Mouse (Mus musculus) megakaryocyte, embryonic 14.5 days (primary cell): Measurements from ENCODE around the gene Gimap3. TPM values are rescaled to one million over a fixed set of nuclear protein-coding genes. Genes with fewer than 3 reads are reported as not detected.

ENCODE experiments used
- H3K27me3 ChIP-seq: replicated peaks from 2 replicates; pipeline ENCODE3; 2012; ENCODE audit warnings: inconsistent platforms
- H3K36me3 ChIP-seq: replicated peaks from 2 replicates; pipeline ENCODE3; 2012; ENCODE audit warnings: low read length, inconsistent platforms, mixed read lengths
- H3K4me1 ChIP-seq: 2 replicates; pipeline ENCODE4 v1.6.1; 2012; ENCODE audit warnings: inconsistent platforms
- H3K4me3 ChIP-seq: replicated peaks from 2 replicates; pipeline ENCODE3; 2012; ENCODE audit warnings: moderate library complexity, mild to moderate bottlenecking, inconsistent platforms
- H3K9me3 ChIP-seq: 2 replicates; pipeline ENCODE4 v1.6.1; 2012; ENCODE audit warnings: inconsistent platforms
- FLI1 ChIP-seq: IDR thresholded peaks from 2 replicates; pipeline ENCODE4 v1.6.1; 2012; ENCODE audit warnings: low read length, inconsistent platforms, mixed read lengths
- GATA1 ChIP-seq: IDR thresholded peaks from 3 replicates; pipeline ENCODE4 v1.6.1; 2012; ENCODE audit warnings: mixed read lengths, low read length, inconsistent platforms, borderline replicate concordance
- polyA plus RNA-seq: library from polyadenylated mRNA; stranded (reverse); fragments of >175 nt; gene quantifications from 2 replicates; pipeline ENCODE4 v1.2.3, GENCODE M21; 2012; ENCODE audit warnings: low replicate concordance; ENCODE audit not compliant: insufficient read depth

Gene Gimap3
- polyA plus RNA-seq, 1 experiment: 2.3 TPM

DNA sequence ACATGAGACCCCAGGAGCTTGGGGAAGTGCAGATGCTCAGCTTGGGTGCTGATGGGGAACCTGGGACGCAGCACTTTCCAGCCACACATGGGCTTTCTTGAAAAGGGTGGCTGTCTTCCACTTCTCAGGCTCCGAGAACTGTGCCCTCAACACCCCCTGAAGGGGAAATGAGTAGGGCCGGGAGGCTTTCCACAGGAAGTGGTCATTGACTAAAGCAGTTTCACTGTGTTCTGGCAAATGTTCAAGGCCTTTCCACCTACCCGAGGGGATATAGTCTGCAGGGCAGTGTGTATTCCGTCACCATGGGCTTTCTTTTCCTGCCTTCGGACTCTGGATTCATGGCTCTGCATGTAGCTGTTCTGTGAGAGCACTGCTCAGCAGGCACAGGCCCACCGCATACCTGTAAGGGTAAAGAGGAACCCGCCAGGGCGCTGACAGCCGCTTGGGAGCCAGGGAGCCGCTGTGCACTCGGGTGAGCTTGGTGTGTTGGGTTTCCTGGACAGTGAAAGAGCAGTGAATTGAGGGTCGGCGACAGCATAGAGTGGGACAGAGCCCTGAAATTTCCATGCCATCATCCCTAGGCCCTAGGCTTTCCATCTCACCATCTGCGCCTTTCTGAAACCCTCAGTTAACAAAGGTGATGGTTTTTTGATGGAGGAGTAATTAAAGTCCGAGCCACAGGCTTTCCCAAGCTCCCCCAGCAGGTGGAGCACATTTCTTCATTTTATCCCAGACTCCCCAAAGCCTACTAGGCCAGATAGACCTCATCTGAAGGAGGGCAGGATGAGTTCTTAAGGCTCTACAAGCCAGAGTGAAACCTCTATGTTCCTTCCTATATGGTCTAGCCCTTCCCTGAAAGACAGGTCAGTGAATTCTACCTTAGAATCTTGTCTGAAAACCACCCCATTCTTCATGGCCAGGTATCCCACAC lies 24.4 kb downstream of the Gimap3 start, which contains the start of gene Gimap5:
Gene Gimap5, plus strand, starts transcription at position 239 of the 931 bp plus-strand sequence.
- Histone ChIP-seq H3K9me3 (0 out of 2 replicates have a peak, but pooled peaks cover 2% of the 10 kb centered on the region), H3K4me1 (peaks cover 68% of the 10 kb centered on the region), H3K36me3 (peaks cover 41% of the 10 kb centered on the region), H3K27me3 (no peaks in the 10 kb centered on the region), H3K4me3 (peak within 1 kb of the TSS; percentile 89)
- no peak for TF ChIP-seq GATA1
- TF ChIP-seq FLI1: no peak

DNA sequence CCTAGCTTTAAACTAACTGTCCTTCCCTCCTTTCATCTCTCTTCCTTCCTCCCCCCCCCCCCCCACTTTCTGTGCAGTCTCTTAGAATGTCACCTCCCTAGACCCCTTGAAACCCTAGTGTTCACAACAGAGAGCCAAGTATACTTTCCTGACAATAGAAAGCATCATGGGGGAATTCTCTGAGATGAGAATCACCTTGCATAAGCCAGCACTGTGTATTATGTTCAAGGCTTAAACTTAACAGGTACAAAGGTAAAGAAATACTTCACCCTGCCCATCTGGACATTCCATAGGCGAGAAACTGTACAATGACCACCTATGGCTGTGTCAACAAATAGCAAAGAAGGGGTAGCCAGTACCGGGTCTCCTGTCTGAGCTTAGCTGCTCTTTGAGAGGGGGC lies 25.2 kb downstream of the Gimap3 start:
- peaks cover 75% of the 10 kb centered on the region for H3K4me1 ChIP-seq
- TF ChIP-seq GATA1: no peak
- no peak for TF ChIP-seq FLI1
- peaks cover 44% of the 10 kb centered on the region for H3K36me3 ChIP-seq
- 0 out of 2 replicates have a peak, but pooled peaks cover 2% of the 10 kb centered on the region for H3K9me3 ChIP-seq
- H3K4me3 ChIP-seq: peak overlapping the region; percentile 89
- no peaks in the 10 kb centered on the region for H3K27me3 ChIP-seq

DNA sequence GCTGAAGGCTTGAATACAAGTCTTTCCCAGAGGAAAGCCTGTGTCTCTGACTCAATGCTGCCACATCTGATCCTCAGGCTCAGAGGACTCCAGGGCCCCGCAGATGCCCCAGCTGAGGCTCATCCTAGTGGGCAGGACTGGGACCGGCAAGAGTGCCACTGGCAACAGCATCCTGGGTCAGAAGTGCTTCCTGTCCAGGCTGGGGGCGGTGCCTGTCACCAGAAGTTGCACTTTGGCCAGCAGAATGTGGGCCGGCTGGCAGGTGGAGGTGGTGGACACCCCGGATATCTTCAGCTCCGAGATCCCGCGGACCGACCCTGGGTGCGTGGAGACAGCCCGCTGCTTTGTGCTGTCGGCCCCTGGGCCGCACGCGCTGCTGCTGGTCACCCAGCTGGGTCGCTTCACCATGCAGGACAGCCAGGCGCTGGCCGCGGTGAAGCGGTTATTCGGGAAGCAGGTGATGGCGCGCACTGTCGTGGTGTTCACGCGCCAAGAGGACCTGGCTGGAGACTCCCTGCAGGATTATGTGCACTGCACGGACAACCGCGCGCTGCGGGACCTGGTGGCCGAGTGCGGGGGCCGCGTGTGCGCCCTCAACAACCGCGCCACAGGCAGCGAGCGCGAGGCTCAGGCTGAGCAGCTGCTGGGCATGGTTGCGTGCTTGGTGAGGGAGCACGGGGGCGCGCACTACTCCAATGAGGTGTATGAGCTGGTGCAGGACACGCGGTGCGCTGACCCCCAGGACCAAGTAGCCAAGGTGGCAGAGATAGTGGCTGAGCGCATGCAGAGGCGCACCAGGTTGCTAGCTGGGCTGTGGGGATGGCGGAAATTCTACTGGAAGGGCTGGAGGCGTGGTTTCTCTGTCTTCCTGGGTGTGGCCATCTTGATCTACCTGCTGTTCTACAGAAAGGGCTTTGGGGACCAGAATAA lies 28.0 kb downstream of the Gimap3 start:
- Histone ChIP-seq H3K4me3 (peak overlapping the region; percentile 38), H3K9me3 (0 out of 2 replicates have a peak, but pooled peaks cover 2% of the 10 kb centered on the region), H3K36me3 (peaks cover 40% of the 10 kb centered on the region), H3K4me1 (peaks cover 86% of the 10 kb centered on the region), H3K27me3 (no peaks in the 10 kb centered on the region)
- TF ChIP-seq GATA1 (no peak), FLI1 (no peak)

DNA sequence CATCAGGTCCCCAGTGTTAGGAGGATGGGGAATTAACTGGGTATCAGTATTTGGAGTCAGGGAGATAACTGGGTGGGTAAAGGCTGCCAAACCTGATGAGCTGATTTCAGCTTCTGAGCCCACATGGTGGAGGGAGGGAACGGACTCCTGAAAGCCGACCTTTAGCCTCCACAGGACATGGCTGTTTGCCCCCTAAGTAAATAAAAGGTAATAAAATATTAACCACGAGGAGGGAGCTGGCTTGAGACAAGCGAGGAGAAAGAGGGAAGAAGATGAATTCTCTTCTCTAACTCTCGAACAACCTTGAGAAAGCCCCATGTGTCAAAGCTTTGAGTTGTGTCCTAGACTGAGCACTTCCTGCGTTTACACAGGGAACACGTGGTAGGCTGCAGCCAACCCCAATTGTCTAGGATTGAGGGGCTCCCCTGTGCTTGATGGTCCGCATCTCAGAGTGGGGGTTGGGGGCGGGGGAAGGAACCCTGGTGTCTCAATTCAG lies 28.9 kb downstream of the Gimap3 start:
- H3K4me3 ChIP-seq: no peak overlapping the region
- peaks cover 86% of the 10 kb centered on the region for H3K4me1 ChIP-seq
- H3K27me3 ChIP-seq: no peaks in the 10 kb centered on the region
- H3K36me3 ChIP-seq: peaks cover 40% of the 10 kb centered on the region
- H3K9me3 ChIP-seq: 0 out of 2 replicates have a peak, but pooled peaks cover 2% of the 10 kb centered on the region
- no peak for TF ChIP-seq FLI1
- no peak for TF ChIP-seq GATA1

DNA sequence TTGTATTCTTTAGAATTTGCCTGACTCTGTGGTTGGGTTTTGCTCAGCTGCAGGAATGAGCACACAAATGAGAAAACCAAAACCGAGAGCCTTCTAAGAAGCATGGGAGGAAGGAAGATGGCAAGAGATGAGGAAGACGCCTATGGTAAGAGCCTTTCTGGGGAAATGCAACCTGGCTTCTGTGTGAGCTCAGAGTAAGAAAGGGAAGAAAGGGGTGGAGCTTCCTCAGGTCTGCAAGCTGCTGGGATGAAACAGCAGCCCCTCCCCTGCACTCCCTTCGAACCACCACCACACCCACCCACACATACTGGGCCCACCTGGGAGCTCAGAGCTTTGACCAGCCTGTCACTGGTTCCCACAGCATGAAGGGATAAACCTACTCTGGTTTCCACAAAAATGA lies 29.4 kb downstream of the Gimap3 start:
- H3K9me3 ChIP-seq: 0 out of 2 replicates have a peak, but pooled peaks cover 2% of the 10 kb centered on the region
- no peak overlapping the region for H3K4me3 ChIP-seq
- H3K4me1 ChIP-seq: peaks cover 86% of the 10 kb centered on the region
- TF ChIP-seq GATA1: no peak
- no peak for TF ChIP-seq FLI1
- H3K36me3 ChIP-seq: peaks cover 40% of the 10 kb centered on the region
- H3K27me3 ChIP-seq: no peaks in the 10 kb centered on the region

DNA sequence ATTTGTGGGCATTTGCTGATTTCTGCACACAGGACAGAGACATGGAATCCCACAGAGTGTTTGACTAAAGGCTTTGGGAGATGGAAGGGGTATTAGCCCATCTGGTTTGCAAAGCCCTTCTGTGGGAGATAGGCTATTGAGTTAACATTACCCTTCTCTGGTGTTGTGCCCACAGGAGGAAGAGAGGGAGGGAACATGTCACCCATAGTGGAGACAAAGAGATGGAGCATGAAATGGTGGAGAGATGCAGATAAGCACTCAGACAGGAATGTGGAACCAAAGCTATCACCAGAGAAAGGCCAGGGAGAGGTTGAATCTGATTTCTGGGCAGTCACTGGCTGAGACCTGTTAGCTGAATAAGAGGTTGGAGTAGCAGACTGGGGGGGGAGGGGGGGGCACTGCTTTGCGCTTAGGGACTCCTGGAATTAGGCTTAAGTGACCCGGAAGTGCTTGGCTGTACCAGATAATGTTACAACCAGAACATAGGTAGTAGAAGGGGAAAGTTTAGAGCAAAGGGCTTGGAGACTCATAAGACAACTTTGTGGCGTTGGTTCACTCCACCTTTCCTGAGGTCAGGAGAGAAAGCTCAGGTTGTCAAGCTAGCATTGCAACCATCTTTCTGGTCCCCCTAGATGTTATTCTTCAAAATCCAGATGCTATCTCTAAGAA lies 30.0 kb downstream of the Gimap3 start:
- H3K4me1 ChIP-seq: peaks cover 84% of the 10 kb centered on the region
- H3K27me3 ChIP-seq: no peaks in the 10 kb centered on the region
- TF ChIP-seq GATA1 (no peak), FLI1 (no peak)
- H3K4me3 ChIP-seq: peak overlapping the region; percentile 96
- H3K36me3 ChIP-seq: peaks cover 40% of the 10 kb centered on the region
- H3K9me3 ChIP-seq: peaks cover 2% of the 10 kb centered on the region; the same call in 1 of the 2 replicates

DNA sequence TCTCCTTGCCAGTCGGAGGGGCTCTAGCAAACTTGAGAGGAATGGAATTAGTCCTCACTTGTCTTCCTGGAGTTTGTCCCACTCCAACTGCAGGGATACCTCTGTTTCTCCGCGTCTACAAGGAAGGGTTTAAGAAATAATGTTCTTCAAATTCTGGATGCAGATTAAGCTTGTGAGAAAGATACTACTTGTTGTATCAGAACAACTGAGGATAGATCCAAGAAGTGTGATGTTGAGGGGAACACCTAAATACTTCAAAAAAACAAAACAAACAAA lies 30.9 kb downstream of the Gimap3 start:
- no peak for TF ChIP-seq GATA1
- no peak for TF ChIP-seq FLI1
- peaks cover 76% of the 10 kb centered on the region for H3K4me1 ChIP-seq
- H3K4me3 ChIP-seq: peak overlapping the region; percentile 96

DNA sequence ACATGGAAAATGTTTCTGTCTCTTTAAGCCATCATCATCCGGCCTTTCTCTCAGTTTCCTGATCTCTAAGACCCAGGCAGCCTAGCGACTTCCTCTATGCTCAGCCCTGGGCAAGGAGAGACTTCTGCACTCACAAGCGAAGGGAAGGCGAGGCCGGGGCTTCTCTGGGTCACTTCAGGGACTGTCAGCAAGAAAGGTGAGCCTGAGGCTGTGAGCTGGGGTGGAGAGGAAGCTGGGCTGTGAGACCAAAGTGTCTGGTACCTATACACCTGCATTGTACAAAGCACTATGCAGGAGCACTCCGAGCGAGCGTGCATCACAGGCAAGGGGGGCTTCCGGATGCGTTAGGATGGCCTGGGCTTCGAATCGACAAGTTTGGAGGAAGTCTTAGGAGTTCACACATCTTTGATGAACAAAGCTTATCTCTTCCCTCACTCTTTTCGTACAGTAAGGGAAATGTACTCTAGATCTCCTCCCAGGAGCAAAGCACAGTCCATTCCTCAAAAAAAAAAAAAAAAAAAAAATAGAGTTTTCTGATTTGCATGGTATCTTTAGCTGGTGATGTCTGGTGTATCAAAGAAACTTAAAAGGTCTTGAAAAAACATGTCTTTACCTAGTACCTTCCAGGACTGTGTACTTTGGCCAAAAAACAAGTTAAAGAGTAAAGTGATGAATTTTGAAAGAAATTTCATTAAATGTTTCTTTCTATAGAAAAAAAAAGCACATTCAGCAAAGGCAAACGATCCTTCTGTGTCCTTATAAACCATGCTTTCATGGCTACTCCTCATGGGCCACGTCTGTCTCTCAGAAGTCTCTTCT lies 31.5 kb downstream of the Gimap3 start, which contains the start of gene Gimap1:
Gene Gimap1, plus strand, starts transcription at position 94 of the 819 bp plus-strand sequence.
- no peak; the same call in 2 of the 3 replicates for TF ChIP-seq GATA1
- 0 out of 2 replicates have a peak, but pooled peaks have one; percentile 35 for TF ChIP-seq FLI1
- Histone ChIP-seq H3K9me3 (peaks cover 2% of the 10 kb centered on the region; the same call in 1 of the 2 replicates), H3K4me1 (peaks cover 71% of the 10 kb centered on the region), H3K27me3 (no peaks in the 10 kb centered on the region), H3K36me3 (peaks cover 36% of the 10 kb centered on the region), H3K4me3 (peak within 1 kb of the TSS; percentile 96)

More for the DNA sequence above, 30.9 kb downstream of the Gimap3 start:
- H3K27me3 ChIP-seq: no peaks in the 10 kb centered on the region
- H3K36me3 ChIP-seq: peaks cover 40% of the 10 kb centered on the region
- peaks cover 2% of the 10 kb centered on the region; the same call in 1 of the 2 replicates for H3K9me3 ChIP-seq
